Mouse (Mus musculus) midbrain, embryonic 14.5 days (tissue): ENCODE measurements around the gene Fam180a. TPM values are rescaled to one million over a fixed set of nuclear protein-coding genes. Genes with fewer than 3 reads are reported as not detected.
"Not testable (repeated sequence)": the region's sequence is repeated elsewhere in the genome, so short reads cannot be mapped to it uniquely, and the experiment has no call there.

ENCODE experiments used
- ATAC-seq: fragments of 200-750 bp; cut with Nextera tagmentation; 2 replicates; pipeline ENCODE4 v1.8.0; 2017; ENCODE audit warnings: moderate number of reproducible peaks, moderate library complexity; ENCODE audit not compliant: low FRiP score, low TSS enrichment
- DNase-seq: peaks from one replicate; pipeline ENCODE4 v3.0.0-alpha.2; 2015
- H3K27ac ChIP-seq: fragments of 300-500 bp; sonication (generic); replicated peaks from 2 replicates; pipeline ENCODE4 v1.5.1; 2014; ENCODE audit warnings: mild to moderate bottlenecking, low read depth, low read length, moderate library complexity
- H3K27me3 ChIP-seq: fragments of 300-500 bp; sonication (generic); 2 replicates; pipeline ENCODE4 v1.6.1; 2014; ENCODE audit warnings: low read length, control low read depth, mixed read lengths; ENCODE audit not compliant: control insufficient read depth, insufficient read depth
- H3K36me3 ChIP-seq: fragments of 300-500 bp; sonication (generic); 2 replicates; pipeline ENCODE4 v1.6.1; 2014; ENCODE audit warnings: low read length, control low read depth; ENCODE audit not compliant: control insufficient read depth, insufficient read depth
- H3K4me1 ChIP-seq: fragments of 300-500 bp; sonication (generic); 2 replicates; pipeline ENCODE4 v1.6.1; 2014; ENCODE audit warnings: mild to moderate bottlenecking, antibody characterized with exemption, low read length, control low read depth; ENCODE audit not compliant: control insufficient read depth, insufficient read depth
- H3K4me2 ChIP-seq: fragments of 300-500 bp; sonication (generic); 2 replicates; pipeline ENCODE4 v1.6.1; 2014; ENCODE audit warnings: mild to moderate bottlenecking, low read length, moderate library complexity
- H3K4me3 ChIP-seq: fragments of 300-500 bp; sonication (generic); replicated peaks from 2 replicates; pipeline ENCODE4 v1.5.1; 2014; ENCODE audit warnings: low read depth, low read length
- H3K9ac ChIP-seq: fragments of 300-500 bp; sonication (generic); replicated peaks from 2 replicates; pipeline ENCODE4 v1.6.1; 2014; ENCODE audit warnings: mild to moderate bottlenecking, low read length, moderate library complexity
- H3K9me3 ChIP-seq: fragments of 300-500 bp; sonication (generic); 2 replicates; pipeline ENCODE4 v1.6.1; 2016; ENCODE audit warnings: low read length, control low read depth, mixed read lengths; ENCODE audit not compliant: control insufficient read depth
- WGBS: fragments of 180-500 bp; shearing (Covaris S2); extraction: QIAGEN DNeasy Blood & Tissue Kit; methylation state at CpG from one replicate; pipeline ENCODE4 v1.1.7; 2014; 5-methylcytosine and 5-hydroxymethylcytosine counted together
- polyA plus RNA-seq: library from polyadenylated mRNA; unstranded; fragments of >200 nt; fragmentation: Nextera tagmentation; extraction: Ambion mirVana; gene quantifications from 2 replicates; pipeline ENCODE4 v1.2.1, GENCODE M21; 2014

Fam180a gene
- polyA plus RNA-seq, result 0.68 TPM in 1 of 2 replicates, not detected in the other

DNA sequence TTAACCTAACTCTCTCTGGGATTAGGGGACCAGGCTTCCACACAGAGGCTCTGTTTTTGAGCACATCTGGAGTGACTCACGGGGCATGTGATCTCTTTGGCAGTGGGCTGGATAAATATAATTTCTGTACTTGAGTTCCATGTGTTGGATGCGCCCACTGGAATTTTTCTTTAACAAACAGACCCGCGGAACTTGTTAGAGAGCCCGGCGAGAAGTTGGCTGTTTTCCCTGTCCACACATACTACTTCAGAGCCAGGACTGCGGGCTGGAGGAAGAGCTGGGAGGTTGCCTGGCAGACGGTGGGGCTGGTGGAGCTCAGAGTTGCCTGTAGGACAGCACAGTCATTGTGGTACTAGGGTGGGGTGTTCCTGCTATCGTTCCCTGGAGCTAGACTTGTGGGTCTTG, at the start of gene Fam180a:
TSS of gene Fam180a (minus strand) at position 31 of the 405 bp plus-strand sequence.
- ATAC-seq (no peak), DNase-seq (no peak)
- Histone ChIP-seq H3K4me2 (no peak within 1 kb of the TSS), H3K27ac (no peak within 1 kb of the TSS), H3K36me3 (no peaks in the 10 kb centered on the region), H3K27me3 (no peaks in the 10 kb centered on the region), H3K9ac (no peak within 1 kb of the TSS), H3K4me3 (no peak within 1 kb of the TSS), H3K9me3 (no peaks in the 10 kb centered on the region), H3K4me1 (no peaks in the 10 kb centered on the region)
- WGBS, result 82% methylated on average over 9 of the region's 9 CpGs

DNA sequence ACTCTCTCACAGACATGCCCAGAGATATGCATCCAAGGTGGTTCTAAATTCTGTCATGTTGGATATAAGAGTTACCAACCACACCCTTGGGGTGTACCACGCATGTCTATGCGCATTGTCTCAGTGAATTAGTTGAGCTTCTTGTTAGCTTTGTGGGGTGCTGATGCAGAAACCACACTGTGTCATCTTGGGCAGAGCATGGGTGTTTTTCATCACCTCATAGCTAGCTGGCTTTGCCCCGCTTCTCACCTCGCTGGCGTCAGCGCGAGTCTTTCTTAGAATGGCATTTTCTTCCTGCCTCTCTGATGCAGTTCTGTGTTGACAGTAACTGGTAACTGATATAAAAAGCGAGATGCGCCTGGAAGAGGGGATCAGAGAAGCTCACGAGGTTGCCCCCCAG, 48.1 kb upstream of the Fam180a start:
- 91% methylated on average over 10 of the region's 10 CpGs for WGBS
- no peak for ATAC-seq

DNA sequence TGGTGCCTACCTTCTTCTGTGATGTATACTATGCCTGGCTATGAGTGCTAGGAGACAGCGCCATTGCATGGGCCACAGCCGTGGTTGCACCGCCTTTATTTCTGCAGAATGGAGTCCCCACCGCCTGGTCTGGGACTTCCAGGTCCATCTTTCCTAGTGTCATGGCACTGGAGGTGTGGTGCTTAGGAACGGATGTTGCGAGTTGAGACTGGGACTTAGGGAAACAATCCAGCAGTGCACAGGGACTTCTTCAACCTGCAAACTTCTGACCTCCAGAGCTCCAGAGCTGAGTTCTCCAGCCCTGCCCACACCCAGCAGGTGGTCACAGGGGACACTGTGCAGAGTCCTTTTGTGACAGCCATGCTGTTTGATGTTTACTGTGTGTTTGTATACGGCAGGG, 44.4 kb upstream of the Fam180a start:
- H3K4me3 ChIP-seq, result no peak overlapping the region
- WGBS, result 95% methylated on average over 7 of the region's 7 CpGs

More for the DNA sequence above, 48.1 kb upstream of the Fam180a start:
- Histone ChIP-seq H3K4me3 (no peak overlapping the region), H3K4me1 (no peaks in the 10 kb centered on the region), H3K27me3 (no peaks in the 10 kb centered on the region), H3K36me3 (no peaks in the 10 kb centered on the region), H3K9ac (no peak overlapping the region), H3K9me3 (no peaks in the 10 kb centered on the region), H3K27ac (no peak overlapping the region), H3K4me2 (no peak overlapping the region)
- no peak for DNase-seq

DNA sequence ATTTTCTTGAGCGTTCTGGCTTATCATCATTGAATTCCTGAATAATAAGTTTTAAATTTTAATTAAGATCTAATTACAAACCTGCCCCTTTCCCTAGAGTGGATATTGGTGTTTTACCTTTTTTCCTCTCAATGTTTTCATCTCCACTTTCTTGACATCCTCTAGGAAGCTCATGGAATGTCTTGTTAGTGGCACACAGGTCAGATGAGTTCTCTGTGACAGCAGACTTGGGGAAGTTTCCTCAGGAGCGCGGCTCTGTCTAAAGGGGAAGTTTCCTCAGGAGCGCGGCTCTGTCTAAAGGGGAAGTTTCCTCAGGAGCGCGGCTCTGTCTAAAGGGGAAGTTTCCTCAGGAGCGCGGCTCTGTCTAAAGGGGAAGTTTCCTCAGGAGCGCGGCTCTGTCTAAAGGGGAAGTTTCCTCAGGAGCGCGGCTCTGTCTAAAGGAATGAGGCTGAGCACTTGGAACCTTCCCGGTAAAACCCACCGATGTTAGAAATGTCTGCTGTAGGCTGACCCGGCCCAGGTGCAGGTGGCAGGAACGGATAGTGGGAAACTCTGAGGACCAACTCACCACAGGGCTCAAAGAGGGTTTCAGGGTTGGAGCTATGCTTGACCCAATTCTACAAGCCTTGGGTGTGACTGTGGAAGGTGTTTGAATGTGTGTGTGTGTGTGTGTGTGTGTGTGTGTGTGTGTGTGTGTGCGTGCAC, 43.8 kb upstream of the Fam180a start:
- H3K4me3 ChIP-seq, H3K9me3 ChIP-seq, H3K36me3 ChIP-seq, DNase-seq, H3K27me3 ChIP-seq, ATAC-seq, H3K27ac ChIP-seq, H3K9ac ChIP-seq, H3K4me1 ChIP-seq, H3K4me2 ChIP-seq: not testable (repeated sequence)
- 91% methylated on average over 15 of the region's 18 CpGs for WGBS

More for the DNA sequence above, 44.4 kb upstream of the Fam180a start:
- no peaks in the 10 kb centered on the region for H3K9me3 ChIP-seq
- ATAC-seq, result no peak
- no peak overlapping the region for H3K4me2 ChIP-seq
- H3K36me3 ChIP-seq, result no peaks in the 10 kb centered on the region
- no peaks in the 10 kb centered on the region for H3K4me1 ChIP-seq
- H3K27me3 ChIP-seq, result no peaks in the 10 kb centered on the region
- DNase-seq, result no peak
- H3K27ac ChIP-seq, result no peak overlapping the region
- H3K9ac ChIP-seq, result no peak overlapping the region

DNA sequence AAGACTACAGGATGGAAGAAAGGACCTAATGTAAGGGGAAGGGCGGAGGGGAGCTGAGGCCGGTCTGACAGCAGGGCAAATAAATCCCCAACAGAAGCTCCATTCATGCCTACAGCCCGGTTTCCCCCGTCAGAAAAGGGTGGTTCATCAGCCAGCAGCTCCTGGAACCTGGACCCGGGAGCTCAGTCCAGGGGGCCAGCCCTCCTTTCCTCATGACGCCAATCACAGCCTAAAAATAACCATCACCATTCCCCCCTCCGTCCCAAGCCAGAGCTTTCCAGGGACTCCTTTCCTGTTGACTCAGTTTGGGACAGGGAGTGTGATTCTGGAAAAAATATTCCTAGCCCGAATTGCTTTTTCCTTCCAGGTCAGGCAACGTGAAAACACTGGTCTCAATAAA, 36.7 kb upstream of the Fam180a start:
- no peaks in the 10 kb centered on the region for H3K36me3 ChIP-seq
- 71% methylated on average over 9 of the region's 9 CpGs for WGBS
- no peak overlapping the region for H3K4me3 ChIP-seq
- H3K4me1 ChIP-seq, result no peaks in the 10 kb centered on the region
- ATAC-seq (no peak), DNase-seq (no peak)
- no peaks in the 10 kb centered on the region for H3K27me3 ChIP-seq
- H3K27ac ChIP-seq, result no peak overlapping the region
- no peak overlapping the region for H3K9ac ChIP-seq
- no peak overlapping the region for H3K4me2 ChIP-seq
- no peaks in the 10 kb centered on the region for H3K9me3 ChIP-seq

DNA sequence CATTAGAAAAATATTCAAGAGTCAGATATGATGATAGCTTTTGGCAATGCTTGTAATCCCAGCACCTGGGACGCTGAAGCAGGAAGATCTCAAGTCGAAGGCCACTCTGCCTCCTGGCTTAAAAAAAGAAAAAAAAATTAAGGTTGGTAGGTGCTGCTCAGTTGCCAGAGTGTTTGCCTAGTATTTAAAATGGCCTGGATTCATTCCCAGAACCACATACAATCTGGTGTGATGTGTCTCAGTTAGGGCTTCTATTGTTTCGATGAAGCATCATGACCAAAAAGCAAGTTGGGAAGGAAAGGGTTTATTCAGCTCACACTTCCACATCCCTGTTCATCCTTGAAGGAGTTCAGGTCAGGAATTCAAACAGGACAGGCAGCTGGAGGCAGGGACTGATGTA, 29.4 kb upstream of the Fam180a start:
- peaks cover 13% of the 10 kb centered on the region for H3K4me1 ChIP-seq
- H3K9me3 ChIP-seq, result no peaks in the 10 kb centered on the region
- 91% methylated on average over 3 of the region's 3 CpGs for WGBS
- H3K4me2 ChIP-seq, result no peak overlapping the region
- H3K9ac ChIP-seq, result no peak overlapping the region
- H3K27me3 ChIP-seq, result no peaks in the 10 kb centered on the region
- DNase-seq (no peak), ATAC-seq (no peak)
- no peaks in the 10 kb centered on the region for H3K36me3 ChIP-seq
- no peak overlapping the region for H3K4me3 ChIP-seq
- no peak overlapping the region for H3K27ac ChIP-seq

DNA sequence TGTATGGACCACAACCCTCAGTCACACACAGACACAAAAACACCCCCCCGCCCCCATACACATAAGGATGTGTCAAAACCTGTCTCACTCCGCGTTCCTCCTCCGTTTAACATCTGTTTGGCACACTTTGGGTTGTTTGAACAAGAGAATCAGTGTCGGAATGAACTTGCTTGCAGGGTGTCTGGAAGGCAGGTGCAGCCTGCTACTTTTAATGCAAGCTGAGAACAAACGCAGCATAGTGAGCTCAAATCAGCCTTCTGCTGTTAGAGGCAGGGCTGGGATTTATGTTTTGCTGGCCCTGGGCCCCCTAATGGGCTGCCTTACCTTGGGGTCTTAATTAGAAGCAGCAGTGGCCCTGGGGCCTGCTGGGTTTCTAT, 28.7 kb upstream of the Fam180a start:
- 7% methylated on average over 6 of the region's 6 CpGs for WGBS
- H3K4me3 ChIP-seq, result no peak overlapping the region
- no peaks in the 10 kb centered on the region for H3K27me3 ChIP-seq
- H3K27ac ChIP-seq, result no peak overlapping the region
- peak; percentile 73 for DNase-seq
- peak overlapping the region; percentile 20; the same call in 1 of the 2 replicates for H3K9ac ChIP-seq
- peak overlapping the region; percentile 33 for H3K4me2 ChIP-seq
- ATAC-seq, result peak; percentile 58; the same call in 1 of the 2 replicates
- H3K9me3 ChIP-seq, result no peaks in the 10 kb centered on the region
- no peaks in the 10 kb centered on the region for H3K36me3 ChIP-seq
- H3K4me1 ChIP-seq, result peaks cover 13% of the 10 kb centered on the region

DNA sequence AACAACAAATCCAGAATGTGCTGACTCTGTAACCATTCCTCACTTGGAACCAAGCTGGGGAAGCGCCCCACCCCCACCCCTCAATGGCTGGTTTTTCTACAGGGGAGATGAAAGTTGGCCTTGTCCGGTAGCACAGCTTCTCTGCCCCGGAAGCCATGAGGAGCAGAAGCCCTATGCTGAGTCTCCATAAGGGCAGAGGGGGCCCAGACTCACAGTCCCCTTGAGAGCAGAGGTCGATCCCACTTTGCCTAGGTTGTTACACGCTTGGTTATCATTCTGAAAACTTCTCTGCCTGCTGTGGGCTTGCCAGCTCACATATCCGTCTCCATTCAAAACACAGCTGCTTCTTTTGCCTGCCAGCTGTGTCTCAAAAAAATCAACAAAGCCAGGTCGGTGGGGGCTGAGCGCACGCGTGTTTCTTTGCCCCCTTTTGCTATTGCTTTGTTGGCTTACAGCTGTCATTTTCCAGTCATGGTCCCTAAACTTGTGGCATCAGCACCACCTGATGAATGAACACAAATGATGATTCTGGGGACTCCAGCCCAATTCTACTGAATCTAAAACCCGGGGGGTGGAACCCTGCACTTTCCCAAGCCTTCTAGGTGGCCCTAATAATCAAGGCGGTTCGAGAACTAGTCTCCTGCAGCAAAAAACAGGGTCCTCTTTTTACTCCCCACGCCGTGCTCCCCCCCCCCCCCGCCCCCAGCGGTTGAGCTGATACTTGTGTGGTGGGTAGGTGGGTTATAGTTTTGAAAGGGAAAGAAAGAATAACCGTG, 28.1 kb upstream of the Fam180a start:
- peak overlapping the region; percentile 33 for H3K4me2 ChIP-seq
- no peaks in the 10 kb centered on the region for H3K9me3 ChIP-seq
- WGBS, result 8% methylated on average over 18 of the region's 18 CpGs
- no peaks in the 10 kb centered on the region for H3K27me3 ChIP-seq
- no peak overlapping the region for H3K9ac ChIP-seq
- ATAC-seq (0 out of 2 replicates have a peak, but pooled peaks have one; percentile 14), DNase-seq (peak; percentile 23)
- H3K4me3 ChIP-seq, result no peak overlapping the region
- H3K36me3 ChIP-seq, result no peaks in the 10 kb centered on the region
- no peak overlapping the region for H3K27ac ChIP-seq
- peaks cover 13% of the 10 kb centered on the region for H3K4me1 ChIP-seq
